In the genomic region with DNA sequence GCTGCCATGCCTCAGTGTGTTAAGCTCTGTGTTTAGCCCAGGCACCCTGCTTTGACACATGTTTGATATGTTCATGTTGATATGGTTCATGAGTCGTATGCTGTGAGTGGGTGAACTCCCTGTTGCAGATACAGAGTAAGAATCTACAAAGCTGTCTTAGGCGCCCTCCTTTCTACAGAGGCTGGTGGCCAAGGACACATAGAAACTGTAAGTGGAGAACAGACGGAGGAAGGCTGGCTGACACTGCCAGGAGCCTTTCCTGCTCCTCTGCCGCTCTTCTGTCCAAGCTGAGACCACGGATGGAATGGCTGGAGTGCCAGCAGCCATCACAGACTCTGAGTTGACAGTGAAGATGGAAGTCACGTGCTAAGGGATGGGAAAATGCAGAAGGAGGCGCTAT, we compare ENCODE assay signal across 11 mouse cellular contexts.
"Had no signal": no experiment of that assay in that cellular context is flagged by ENCODE, and none has a peak within 500 bp of the region (broad histone marks: within the 10 kb centered on the region; RNA-seq: fewer than 3 reads in every experiment).

No protein-coding gene starts in this region.

- H3K27me3 ChIP-seq: limb, embryonic 13.5 days; neural tube, embryonic 15.5 days had no signal

- H3K4me3 ChIP-seq: limb, embryonic 13.5 days; midbrain, embryonic 10.5 days; myocyte; neural tube, embryonic 15.5 days had no signal

- H3K9me3 ChIP-seq: limb, embryonic 13.5 days; midbrain, embryonic 10.5 days; neural tube, embryonic 15.5 days had no signal

- H3K4me1 ChIP-seq: limb, embryonic 13.5 days; midbrain, embryonic 10.5 days had no signal

- H3K27ac ChIP-seq: limb, embryonic 13.5 days; liver, embryonic 14.5 days; midbrain, embryonic 10.5 days; neural tube, embryonic 15.5 days had no signal

- H3K4me2 ChIP-seq: limb, embryonic 13.5 days; lung, embryonic 14.5 days; neural tube, embryonic 15.5 days had no signal

- H3K36me3 ChIP-seq: limb, embryonic 13.5 days; midbrain, embryonic 10.5 days; neural tube, embryonic 15.5 days had no signal

- H3K9ac ChIP-seq: limb, embryonic 13.5 days; liver, embryonic 14.5 days; lung, embryonic 14.5 days; neural tube, embryonic 15.5 days had no signal

- DNase-seq: left cerebral cortex, postnatal 4 days; midbrain, embryonic 14.5 days; spleen, adult 18-20 months; thymus, adult 18-20 months; thymus, postnatal 14 days had no signal
